Mouse (Mus musculus): ENCODE results near the gene Tmem221.
A peak's percentile ranks its signal among the peaks of the same experiment; 100 is the strongest.

Tmem221 gene

DNA sequence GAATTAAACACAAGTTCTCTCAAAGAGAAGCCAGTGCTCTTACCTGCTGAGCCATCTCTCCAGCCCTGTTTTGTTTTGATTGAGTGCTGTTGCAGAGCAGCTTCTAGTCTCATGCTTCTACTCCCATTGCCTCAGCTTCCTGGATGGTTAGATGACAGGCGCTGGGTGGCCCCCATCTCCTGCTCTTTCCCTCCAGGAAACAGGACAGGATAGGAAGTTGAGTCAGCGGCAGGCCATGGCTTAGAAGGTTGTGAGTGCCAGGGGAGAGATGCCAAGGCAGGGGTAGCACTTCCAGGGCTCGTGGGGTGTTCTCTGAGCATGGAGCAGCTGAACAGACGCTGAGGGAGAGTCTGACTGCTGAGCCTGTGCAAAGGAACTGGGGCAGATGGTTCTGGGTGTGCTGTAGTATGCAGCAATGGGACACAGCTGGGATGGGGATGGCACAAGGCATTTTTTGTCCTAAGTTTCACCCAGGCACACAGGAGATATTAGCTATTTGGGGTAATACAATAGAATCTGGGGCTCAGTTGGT lies 19.3 kb upstream of the Tmem221 start:
- no peak for DNase-seq (ENCODE audit: low spot score in 2 of 2)

DNA sequence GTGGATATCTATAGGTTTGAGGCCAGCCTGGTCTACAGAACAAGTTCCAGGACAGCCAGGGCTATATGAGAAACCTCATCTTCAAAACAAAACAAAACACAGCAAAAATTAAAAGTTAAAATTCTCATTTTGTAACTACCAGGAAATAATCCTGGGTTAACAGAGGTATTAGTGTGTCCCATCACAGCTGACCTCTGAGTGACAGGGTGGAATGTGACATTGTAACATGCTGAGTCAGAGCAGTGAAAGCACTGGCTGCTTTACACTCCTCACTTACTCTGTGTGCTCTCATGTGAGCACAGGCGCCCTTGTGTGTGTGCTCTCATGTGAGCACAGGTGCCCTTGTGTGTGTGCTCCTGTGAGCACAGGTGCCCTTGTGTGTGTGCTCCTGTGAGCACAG lies 16.3 kb upstream of the Tmem221 start:
- no peak for DNase-seq (ENCODE audit: low spot score in 2 of 2)

DNA sequence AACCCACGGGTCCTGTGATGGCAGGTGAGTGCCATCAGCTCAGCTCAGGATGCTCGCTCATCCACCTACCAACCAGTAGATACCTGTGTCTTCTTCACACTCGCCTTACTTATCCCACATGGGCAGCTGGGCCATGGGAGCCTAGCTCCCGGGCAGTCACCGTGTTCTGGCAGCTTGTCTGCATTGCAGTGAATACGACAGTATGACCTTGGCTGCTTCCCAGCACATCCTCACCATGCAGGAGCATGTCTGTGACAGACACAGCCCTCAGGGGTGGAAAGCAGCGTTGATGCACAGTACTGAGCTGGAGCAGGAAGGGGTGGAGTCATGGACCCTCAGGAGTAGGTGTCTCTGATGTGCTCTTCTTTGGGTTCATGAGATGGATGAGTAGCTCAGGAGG lies 15.8 kb upstream of the Tmem221 start:
- DNase-seq (ENCODE audit: low spot score in 2 of 2), result no peak

DNA sequence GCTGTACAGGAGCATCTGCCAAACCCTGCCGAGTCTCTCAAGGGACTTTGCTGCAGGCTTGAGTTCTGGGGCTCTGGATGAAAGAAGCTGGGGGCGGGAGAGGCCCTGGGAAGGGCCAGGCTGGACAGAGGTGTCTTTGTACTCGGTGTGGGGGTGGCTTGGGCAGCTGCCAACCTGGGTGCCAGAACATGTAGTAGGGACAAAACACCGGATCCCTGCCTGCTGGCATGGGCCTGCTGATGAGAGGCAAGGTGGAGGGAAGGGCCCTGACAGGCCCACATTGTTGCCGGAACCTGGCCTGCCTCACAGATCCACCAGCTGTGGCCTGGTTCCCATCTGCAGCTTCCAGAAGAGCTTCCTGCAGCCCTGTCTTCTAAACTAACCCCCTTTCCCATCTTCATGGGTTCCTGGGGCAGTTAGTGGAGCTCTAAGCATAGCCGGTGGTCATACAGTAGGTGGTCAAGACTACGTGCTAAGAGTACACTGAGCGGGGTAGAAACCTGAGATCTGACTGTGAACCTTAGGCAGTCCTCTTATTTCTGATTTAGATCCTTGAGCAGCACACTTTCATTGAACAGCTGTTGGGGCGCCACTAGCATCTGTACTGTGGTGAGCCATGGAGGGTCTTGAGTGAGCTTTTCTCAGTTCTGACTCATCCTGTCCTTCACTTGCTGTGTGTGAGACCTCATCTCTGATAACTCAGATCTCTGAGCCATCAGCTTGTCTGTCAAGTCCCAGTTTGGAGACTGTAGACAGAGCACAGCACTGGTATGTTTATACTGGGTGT lies 14.4 kb upstream of the Tmem221 start:
- DNase-seq (ENCODE audit: low spot score in 2 of 2), result no peak

DNA sequence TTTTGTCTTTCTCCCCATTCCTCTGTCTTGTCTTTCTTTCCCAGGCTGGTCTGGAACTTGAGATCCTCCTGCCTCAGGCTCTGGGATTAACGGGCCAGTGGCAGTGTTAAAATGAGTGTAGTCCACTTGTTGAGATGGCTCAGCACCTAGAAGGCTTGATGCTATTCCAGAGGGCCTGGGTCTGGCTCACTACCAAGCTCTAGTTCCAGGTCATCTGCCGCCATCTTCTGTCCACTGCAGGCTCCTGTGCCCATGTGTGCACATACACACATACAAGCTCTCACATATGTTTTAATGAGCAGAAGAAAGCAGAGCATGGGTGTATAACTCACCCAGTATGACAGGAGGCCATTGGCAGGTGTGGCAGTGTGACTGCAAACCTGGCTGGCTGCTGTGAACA lies 13.4 kb upstream of the Tmem221 start:
- DNase-seq (ENCODE audit: low spot score in 2 of 2), result no peak

DNA sequence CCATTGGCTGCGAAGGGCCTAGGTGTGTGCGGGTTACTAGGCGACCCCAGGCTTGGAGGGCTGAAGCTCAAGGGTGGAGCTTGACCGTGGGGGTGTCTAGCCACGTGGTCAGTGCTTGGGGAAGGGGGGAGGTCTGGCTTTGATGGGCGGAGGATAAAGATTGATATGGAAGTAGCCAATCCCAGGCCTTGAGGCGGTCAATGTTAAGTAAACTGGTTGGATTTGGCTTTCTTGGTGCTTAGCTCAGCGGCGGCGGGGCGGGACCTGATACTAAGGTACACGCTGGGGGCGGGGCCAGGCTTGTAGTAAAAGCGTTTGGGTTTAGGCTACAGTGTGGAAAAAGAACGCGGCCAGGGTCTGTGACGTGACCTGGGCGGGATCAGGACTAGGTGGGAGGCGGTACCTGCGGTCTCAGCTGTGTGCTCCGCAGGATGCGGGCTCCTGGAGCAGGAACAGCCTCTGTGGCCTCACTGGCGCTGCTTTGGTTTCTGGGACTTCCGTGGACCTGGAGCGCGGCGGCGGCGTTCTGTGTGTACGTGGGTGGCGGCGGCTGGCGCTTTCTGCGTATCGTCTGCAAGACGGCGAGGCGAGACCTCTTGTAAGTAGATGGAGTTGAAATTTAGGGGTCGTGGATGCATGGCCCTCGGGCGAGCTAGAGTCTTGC lies 11.8 kb upstream of the Tmem221 start:
- peak; percentile 83 to 84 for DNase-seq (ENCODE audit: low spot score in 2 of 2)

DNA sequence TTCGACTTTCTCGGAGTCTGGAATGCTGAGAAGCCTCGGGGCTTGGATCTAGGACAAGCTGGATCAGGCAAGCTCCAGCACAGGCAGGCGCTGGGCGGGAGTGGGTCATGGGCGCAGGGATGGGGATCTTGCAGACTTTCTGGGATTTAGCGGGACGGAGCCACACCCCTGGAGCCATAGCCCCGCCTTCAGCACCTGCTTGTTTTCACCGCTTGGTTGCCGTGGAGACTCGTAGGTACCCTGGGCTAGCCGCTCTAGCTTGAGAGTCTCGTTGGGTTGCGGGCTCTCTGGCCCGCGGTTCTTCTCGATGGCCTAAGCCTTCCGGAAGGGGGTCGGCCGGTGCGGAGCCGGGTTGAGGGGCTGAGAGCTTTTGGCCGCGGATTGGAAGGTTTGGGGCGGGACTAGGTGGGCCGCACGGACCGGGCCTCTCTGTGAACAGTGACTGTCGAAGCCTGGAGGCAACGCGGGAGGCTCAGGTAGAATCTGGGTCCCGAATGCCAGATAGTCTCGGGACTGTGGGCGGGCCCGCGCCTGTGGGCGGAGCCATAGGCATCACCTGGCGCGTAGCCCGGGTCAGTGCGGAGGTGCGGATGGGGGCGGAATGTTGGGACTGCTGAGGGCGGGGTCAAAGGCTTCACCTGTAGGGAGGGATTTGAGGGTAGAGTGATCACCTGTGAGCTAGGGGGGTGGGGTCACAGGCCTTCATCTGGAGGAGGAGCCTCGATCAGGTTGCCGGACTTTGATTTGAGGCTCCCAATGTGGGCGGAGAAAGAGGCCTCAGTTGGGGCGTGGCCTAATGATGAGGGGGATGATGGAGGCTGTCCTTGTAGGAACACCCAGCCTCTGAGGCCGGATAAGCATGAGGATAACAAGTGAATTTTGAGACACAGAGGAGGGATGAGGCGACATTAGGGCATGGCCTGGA lies 11.0 kb upstream of the Tmem221 start:
- DNase-seq (ENCODE audit: low spot score in 2 of 2), result peak in 1 of 2 experiments; percentile 45

DNA sequence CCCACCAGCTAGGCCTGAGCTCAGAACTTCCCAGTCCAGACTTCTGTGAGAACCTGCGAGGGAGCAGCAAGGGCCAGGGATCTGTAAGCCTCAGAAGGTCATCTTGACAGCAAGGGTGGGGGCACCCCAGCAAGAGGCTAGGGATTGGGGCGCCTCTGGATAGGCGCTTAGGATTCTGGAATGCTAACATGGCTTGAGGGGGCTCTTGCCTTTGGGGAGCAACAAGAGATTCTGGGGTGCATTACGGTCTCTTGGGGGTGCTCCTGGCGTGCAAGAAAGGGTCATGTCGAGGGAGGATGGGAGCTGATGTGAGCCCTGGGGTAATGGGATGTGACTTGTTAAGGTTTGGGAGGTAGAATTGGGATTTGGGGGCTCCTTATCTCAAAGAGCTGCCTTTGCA lies 10.3 kb upstream of the Tmem221 start:
- no peak for DNase-seq (ENCODE audit: low spot score in 2 of 2)

DNA sequence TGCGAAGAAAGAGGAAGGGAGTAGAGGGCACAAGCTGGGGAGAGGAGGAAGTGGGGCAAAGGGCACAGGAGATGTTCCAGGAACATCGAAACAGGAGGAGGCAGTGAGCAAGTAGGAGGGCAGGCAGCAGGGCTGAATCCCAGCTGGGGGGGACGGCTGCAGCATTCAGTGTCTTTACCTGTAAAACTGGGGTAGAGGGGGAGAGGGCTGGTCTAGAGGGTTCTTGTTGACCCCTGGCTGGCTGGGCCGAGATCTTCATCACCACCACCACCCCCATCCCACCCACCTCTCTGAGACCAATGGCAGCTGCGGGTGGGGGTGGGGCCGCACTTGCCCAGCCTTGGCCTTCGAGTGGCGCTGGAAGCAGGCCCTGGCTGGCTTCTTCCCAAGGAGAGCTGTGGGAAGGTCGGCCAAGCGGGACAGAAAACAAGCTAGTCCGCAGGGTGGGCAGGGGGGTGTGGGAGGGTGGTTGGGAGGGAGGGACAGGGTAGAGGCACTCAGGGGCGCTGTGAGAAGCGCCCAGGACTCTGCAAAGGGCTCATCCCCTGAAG lies 9.8 kb upstream of the Tmem221 start, which contains the start of gene Slc27a1:
Gene Slc27a1 (plus strand): TSS at position 496 of the 551 bp plus-strand sequence.
- DNase-seq (ENCODE audit: low spot score in 2 of 2), result no peak

DNA sequence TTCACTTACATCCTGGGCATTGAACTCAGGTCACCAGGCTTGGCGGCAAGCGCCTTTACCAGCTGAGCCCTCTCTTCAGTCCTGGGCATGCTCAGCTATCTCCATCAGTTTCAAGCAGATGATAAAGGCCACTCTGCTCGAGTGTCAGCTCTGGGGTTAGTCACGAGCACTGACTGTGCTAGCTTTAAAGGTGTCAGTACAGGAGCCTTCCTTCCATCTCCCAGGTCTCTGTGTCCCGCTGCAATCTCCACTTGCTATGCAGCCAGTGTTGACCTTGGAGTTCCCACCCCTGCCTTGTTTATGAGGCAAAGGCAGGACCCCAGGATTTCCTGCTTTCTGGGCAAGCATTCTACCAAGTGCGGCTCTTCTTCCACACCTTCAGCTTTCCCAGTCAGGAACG lies 8.9 kb upstream of the Tmem221 start:
- no peak for DNase-seq (ENCODE audit: low spot score in 2 of 2)

DNA sequence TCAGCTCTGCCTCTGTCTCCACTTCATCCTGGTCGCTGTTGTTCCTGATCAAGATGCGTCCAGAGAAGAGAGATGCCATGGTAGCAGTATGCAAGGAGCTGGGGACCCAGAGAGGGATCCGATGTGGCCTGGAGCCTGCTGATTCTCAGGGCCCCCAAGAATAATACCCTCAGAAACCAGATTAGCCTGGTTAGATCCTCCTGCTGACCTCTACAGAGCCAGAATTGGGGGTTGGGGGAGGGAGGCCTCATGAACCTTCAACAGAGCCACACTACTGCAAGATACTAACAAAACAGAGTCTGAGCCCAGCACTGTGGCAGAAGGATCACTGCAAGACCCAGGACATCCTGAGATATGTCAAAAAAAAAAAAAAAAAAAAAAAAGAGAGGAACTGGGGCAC lies 7.8 kb upstream of the Tmem221 start, which contains the start of gene Nxnl1:
Gene Nxnl1 (minus strand): TSS at position 101 of the 400 bp plus-strand sequence.
- no peak for DNase-seq (ENCODE audit: low spot score in 2 of 2)

DNA sequence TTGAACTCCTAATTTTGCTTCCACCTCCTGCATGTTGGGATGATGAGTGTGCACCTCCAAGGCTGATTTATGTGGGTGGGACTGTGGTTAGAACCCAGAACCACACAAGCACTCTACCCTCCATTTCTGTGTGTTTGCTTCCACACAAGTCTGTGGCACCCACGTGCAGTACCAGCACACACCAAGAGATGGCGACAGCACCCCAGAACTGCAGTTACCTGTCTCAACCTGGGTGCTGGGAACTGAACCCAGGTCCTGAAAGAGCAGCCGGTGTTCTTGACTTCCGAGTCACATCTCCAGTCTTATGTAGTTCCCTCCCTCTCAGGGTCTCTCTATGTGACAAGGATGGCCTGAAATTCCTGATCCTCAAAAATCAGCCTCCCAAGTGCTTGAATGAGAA lies 5.3 kb upstream of the Tmem221 start:
- no peak for DNase-seq (ENCODE audit: low spot score in 2 of 2)

DNA sequence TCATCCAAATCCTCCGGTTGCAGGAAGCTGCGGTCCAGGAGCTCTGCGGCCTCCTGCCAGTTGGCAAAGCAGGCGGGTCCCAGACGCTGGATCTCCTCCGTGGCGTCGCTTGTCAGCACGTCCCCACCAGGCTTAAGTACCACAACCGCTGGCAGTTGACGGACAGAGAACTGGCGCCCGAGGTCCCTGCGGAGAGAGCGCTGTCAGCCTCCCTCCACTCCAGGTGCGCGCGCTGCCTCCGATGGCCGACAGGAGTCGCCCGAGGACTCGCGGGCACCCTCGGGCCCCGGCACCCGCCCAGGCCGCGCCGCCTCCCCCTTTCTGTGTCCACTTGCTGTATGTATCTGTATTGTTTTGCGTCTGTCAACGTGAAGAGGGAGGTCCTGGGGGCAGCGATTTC lies 4.1 kb upstream of the Tmem221 start:
- peak; percentile 73 to 90 for DNase-seq (ENCODE audit: low spot score in 2 of 2)

DNA sequence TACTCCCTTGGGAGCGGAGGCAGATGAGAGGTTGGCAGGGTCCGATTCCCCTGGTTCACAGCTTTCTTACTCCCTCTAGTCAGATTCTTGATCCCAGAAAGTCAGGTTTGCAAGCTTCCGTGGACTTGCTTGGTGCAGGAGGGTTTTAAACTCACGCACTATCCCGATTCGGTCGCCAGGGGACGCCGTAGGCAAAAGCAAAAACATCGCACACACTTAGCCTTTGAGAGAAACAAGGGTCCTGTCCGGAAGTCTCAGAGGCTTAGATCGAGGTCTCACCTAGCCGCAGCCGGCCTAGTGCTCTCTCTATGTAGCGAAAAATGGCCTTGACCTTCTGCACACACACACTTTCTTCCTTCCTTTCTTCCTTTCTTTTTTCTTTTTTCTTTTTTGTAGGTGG lies 2.7 kb upstream of the Tmem221 start:
- peak; percentile 48 to 73 for DNase-seq (ENCODE audit: low spot score in 2 of 2)

DNA sequence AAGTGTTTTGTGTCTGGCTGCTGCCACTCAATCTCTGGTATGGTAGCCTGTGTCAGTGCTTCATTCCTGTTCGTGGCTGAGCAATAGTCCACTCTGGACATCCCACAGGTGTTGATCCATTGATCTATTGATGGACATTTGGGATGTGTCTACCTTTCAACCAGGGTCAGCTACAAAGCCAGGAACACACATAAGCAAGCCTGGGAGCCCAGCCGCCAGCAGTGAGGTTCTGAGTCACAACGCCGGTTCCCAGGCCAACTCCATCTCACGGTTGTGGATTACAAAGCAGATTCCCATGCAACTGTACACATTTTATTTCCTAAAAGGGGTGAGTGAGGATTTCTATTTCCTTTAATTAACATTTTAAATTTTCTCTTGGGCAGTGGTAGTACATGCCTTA lies 2.1 kb upstream of the Tmem221 start:
- DNase-seq (ENCODE audit: low spot score in 2 of 2), result no peak

DNA sequence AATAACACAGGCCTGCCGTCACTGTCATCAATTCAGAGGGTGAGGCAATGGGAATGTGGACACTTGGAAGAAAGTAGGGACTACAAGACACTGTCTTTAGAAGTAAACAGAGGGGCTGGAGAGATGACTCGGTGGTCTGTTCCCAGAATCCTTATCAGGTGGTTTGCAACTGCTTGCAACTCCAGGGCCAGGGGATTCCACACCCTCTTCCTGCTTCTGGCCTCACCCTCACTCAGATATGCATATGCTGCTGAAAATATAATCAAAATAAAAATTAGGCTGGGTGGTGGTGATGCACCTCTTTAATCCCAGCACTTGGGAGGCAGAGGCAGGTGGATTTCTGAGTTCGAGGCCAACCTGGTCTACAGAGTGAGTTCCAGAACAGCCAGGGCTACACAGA lies 1.4 kb upstream of the Tmem221 start:
- no peak for DNase-seq (ENCODE audit: low spot score in 2 of 2)

DNA sequence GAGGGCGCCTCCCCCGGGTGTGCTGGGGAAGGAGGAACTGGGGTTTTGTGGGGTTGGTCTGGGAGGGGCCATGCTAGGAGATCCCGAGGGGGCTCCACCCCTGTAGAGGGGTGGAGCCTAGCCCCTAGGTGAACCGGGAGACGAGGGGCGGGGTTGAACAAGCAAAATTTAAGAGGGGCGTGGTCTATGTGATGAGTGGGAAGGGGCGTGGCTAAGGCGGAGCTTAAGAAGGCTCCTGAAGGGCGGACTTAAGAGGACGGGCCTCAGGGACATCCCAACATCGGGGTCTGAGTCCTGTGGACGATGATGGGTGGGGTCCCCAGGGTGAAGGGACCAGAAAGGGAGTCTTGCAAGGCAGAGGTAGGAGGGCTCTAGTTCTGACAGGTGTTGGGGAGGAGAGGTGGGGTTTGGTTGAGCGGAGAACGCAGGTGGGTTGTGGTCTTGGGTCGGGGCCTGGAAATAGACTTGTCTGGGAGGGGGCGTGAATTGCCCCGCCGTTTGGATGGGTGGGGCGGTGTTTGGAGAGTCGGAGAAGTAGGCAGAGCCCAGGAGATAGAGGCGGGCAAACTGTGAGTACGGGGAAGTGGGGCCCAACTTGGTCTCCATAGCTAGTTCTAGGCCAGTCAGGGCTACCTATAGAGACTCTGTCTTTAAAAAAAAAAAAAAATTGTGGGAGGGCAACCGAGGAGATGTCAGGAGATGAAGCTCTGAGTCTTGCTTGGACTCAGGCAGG lies 453 bp upstream of the Tmem221 start:
- peak; percentile 84 for DNase-seq (ENCODE audit: low spot score in 2 of 2)

DNA sequence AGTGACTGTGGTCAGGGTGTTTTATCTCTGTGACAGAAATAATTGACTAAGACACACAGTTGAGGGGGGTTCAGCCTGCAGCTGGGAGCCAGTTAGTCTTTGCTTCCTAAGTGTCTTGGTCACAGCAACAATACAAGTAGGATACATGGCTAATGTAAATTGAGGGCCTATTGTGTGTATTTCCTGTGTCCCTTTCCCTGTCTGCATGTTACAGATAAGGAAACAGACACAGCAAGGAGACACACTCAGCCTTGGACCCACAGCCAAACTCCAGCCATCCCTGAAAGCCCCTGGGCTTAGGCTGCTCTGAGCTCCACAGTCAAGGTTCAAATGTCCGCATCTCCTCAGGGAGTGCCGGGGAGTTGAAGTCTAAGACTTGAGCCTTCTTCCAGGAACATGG lies 4.0 kb downstream of the Tmem221 start:
- DNase-seq (ENCODE audit: low spot score in 2 of 2), result no peak

DNA sequence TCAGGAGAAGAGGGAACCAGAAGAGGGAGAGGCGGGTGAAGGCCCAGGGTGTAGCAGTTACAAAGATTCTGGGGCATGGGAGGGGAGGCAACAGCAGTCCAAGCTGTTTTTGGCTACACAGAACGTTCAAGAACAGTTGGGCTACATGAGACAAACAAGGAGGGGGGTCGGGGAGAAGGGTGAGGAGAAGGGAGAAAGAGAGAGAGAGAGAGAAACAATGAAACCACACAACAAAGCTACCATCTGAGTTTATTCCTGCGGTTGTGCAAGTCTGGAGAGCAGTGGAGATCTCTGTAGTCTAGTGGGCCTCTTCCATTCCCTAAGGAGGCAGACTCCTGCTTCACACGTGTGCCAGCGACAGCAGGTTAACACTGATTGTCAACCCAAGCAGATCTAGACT lies 4.7 kb downstream of the Tmem221 start:
- no peak for DNase-seq (ENCODE audit: low spot score in 2 of 2)

DNA sequence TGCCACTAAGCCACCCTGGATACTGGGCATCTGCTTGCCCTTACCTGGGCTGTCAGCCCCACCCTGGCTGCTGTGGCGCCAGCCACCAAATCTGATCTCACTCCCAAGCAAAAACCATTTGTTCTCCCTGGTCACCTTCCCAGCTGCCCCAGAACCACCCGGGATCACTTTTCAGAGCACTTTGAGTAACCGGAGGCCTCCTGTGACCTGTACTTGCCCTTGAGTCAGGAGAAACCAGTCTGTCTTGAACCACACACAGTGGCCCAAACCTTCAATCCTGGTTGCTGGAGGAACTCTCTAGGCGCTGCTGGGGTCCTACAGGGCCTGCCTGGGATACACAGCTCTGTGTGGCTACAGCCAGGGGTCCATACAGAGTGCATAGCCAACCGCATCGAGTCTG lies 5.9 kb downstream of the Tmem221 start:
- DNase-seq (ENCODE audit: low spot score in 2 of 2), result no peak

DNA sequence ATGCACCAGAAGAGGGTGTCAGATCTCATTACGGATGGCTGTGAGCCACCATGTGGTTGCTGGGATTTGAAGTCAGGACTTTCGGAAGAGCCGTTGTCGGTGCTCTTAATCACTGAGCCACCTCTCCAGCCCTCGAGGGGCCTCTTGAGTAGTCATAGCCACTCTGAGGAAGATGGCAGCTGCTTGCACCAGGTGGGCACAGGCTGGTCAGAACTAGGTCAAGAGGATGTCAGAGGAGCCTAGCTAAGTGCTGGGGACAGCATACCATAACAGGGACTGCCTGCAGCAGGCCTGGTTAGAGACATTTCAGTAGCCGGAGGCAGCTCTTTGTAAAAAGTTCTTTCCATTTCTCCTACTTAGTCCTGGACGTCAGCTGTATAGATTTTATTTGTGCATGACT lies 7.9 kb downstream of the Tmem221 start:
- peak in 1 of 2 experiments; percentile 58 for DNase-seq (ENCODE audit: low spot score in 2 of 2)
